Mouse (Mus musculus) c-Kit-positive CD71-negative TER-119-negative erythroid progenitor cells, embryonic 14.5 days (primary cell): ENCODE measurements around the gene Atp1b2.

ENCODE experiments used
- DNase-seq: peaks from one replicate; pipeline ENCODE4 v3.0.0-alpha.2; 2013; ENCODE audit warnings: low read depth

Atp1b2 gene

GRCm38 (mm10) chr11:69580091-69580514 lies 25.6 kb downstream of the Atp1b2 start, which contains the start of the genes Wrap53 and Trp53:
Gene Wrap53, minus strand, starts transcription at chr11:69580255.
Gene Trp53, plus strand, starts transcription at chr11:69580359.
- DNase-seq, result peak; percentile 90

- DNase-seq, result peak; percentile 99
Observed at GRCm38 (mm10) chr11:69579128-69580017, 26.4 kb downstream of the Atp1b2 start.

GRCm38 (mm10) chr11:69578301-69578700 lies 27.4 kb downstream of the Atp1b2 start:
- DNase-seq, result no peak

GRCm38 (mm10) chr11:69576307-69576706 lies 29.4 kb downstream of the Atp1b2 start:
- DNase-seq, result no peak

DNA sequence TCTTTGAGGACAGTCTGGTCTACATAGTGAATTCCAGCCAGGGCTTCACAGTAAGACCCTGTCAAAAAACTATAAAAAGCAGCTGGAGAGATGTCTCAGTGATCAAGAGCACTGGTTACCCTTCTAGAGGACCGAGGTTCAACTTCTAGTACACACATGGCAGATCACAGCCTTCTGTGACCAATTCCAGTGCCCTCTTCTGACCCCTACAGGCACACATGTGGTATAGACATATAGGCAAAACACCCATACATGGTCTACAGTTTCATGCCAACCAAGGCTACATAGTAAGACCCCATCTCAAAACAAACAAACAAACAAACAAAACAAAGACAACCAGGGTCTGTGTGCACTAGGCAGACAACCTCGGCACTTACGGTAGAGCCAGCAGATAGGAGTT lies 30.5 kb downstream of the Atp1b2 start:
- DNase-seq, result peak; percentile 38

DNA sequence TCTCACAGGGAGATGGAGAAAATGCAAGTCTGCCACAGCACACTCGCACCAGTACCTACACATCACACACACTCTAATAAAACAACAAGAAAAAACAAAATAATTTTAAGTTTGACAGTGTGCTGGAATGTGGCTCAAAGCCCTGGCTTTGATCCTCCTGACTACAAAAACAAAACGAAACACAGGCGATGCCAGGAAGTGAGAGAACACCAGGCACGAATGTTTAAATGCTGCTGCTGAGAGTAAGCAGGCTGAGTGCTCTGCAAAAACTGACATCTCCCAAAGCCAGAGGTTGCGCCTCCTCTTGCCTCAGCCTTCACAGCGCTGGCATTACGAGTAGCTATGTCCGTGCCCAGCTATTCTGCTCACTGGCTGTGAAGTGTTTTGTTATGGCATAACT lies 40.6 kb downstream of the Atp1b2 start:
- DNase-seq, result no peak

DNA sequence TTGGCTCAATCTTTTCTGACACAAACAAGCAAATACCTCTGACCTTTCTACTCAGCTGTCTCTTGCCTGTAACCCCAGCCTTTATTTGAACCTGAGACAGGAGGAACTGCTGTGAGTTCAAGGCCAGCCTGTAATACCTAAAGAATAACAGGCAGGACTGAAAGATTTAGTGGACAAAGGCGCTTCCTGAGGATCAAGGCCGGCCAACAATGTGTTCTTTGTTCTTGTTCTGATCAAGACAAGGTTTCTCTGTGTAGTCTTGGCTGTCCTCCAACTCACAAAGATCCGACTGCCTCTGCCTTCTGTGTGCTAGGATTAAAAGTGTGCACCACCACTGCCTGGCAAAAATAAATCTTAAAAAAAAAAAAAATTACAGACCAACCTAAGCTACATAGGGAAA lies 41.4 kb downstream of the Atp1b2 start:
- DNase-seq, result no peak

DNA sequence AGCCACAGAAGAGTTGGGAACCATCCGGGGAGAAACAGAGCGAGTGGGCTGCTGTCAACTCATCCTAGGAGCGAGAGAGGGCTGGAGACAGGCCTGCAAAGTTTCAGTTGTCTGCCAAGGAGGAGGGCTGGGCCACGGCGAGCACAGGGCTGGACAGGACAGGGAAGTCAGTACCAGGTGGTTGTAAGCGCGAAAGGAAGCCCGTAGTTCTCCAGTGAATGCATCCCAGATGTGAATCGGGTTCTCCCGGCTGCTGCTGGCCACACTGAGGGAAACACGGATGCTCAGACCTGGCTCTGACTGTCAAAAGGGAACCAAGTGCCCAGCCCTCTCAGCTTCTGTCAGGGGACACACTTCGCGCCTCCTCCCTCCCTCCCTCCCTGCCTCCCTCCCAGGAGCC lies 42.4 kb downstream of the Atp1b2 start:
- no peak for DNase-seq

GRCm38 (mm10) chr11:69560896-69561854 lies 44.6 kb downstream of the Atp1b2 start:
- no peak for DNase-seq

- DNase-seq, result no peak
Observed at GRCm38 (mm10) chr11:69559851-69560765, 45.6 kb downstream of the Atp1b2 start, which contains the start of gene Efnb3. Gene Efnb3, minus strand, starts transcription at chr11:69560205.

DNA sequence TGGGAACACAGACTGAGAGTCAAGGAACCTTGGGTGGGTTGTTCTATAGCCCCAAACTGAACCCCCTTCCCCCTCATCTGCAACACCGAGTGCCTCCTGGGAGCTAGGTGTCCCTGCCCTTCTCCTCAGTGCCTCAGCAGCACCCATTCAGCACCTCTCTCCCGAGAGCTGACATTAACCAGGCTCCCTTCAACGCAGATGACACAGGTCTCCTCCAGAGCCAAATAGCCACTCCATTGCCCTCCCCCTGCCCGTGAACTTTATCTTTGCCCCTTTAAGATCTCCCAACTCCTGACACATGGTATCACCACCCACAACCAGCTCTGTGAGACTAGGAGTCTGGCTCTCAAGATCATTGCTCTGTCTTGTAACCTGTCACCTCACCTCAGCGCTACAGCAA lies 46.6 kb downstream of the Atp1b2 start:
- no peak for DNase-seq

- DNase-seq, result no peak
Observed at GRCm38 (mm10) chr11:69558756-69559155, 47.0 kb downstream of the Atp1b2 start.

- no peak for DNase-seq
Observed at GRCm38 (mm10) chr11:69557381-69557958, 48.3 kb downstream of the Atp1b2 start.

DNA sequence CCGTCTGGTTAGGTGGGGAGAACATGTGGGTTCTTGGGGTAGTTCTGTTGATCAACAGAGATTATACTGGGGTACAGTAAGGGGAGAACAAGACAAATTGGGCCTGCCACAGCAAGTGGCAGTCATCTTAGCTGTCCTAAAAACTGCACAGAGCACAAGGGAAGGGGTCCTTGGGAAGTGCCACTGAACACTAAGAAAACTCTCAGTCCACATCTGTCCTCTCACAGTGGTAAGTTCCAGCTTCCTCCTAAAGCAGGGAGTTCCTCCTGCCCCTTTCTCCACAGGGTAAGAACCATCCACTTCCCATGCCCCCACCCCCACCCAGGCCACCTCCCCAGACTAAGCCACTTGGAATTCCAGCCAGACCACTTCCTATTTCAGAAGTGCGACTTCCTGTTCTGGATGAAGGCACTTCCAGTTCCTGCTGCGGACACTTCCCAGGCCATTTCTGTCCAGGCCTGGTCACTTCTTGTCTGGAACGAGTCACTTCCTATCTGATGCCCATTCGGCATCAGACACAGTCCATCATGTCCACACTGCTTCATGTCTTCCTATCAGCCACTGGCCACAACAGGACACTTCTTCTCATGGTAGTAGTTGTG lies 51.1 kb downstream of the Atp1b2 start:
- no peak for DNase-seq

GRCm38 (mm10) chr11:69553341-69553721 lies 52.4 kb downstream of the Atp1b2 start:
- DNase-seq, result no peak

DNA sequence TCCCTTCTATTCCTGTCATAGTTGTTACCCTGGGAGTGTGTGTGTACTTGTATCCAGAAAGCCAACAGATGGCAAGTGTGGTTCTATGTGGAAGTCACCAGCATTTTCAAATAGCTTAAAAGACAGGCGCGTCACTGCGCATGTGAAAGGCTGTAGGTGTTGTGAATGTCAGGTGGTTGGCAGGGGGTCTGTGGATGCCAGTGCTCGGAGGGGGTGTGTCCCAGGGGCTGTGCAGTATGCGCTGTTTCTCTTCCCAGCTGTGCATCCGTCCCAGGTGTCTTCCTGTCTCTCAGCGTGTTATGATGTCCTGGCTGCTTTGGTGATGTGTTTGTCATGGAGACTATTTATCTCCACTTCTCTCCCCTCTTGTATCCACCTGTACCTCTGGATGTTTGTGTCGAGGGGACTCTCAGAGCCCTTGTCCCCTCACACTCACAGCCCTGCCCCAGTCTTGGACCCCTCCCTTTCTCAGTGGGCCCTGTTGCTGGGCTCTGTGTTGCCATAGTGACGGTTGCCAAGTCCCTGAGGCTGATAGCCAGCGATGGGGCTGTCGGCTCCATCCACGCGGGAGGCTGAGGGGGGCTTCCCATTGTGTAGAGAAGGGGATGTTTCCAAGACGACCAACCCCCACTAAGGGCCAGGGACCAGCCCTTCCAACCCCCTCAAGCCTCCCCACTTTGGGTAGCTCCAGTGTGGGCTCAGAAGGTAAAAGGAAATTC lies 53.0 kb downstream of the Atp1b2 start:
- no peak for DNase-seq

- no peak for DNase-seq
Observed at GRCm38 (mm10) chr11:69551310-69551709, 54.4 kb downstream of the Atp1b2 start.
